Mouse (Mus musculus) Patski (cell line): ENCODE results near the gene E130308A19Rik. TPM values are rescaled to one million over a fixed set of nuclear protein-coding genes. Genes with fewer than 3 reads are reported as not detected.

Experiments
- ATAC-seq: fragments of 100-300 bp; one replicate; pipeline ENCODE4 v1.8.0; 2021
- CTCF ChIA-PET: fragments of 350-600 bp; sonication (Branson Sonifier 250); formaldehyde crosslinking; loops from one replicate; lab custom pipeline; 2022; ENCODE audit warnings: inconsistent platforms; lab: Charles Lee
- POLR2A ChIA-PET: fragments of 350-600 bp; sonication (Branson Sonifier 250); formaldehyde crosslinking; loops from one replicate; lab custom pipeline; 2022; ENCODE audit warnings: antibody characterized with exemption, inconsistent platforms; lab: Charles Lee
- DNase-seq: peaks from one replicate; pipeline ENCODE4 v3.0.0-alpha.2; 2011; ENCODE audit warnings: low read depth, low spot score
- H3K27me3 ChIP-seq: fragments of 371-371 bp; one replicate; pipeline ENCODE4 v1.5.1; 2021
- CTCF ChIP-seq: fragments of 100-300 bp; IDR thresholded peaks from one replicate; pipeline ENCODE4 v1.5.1; 2021
- in situ Hi-C: fragments of 300-500 bp; cut with MboI; formaldehyde crosslinking; loops from 3 replicates; pipeline ENCODE4 v1.11.1; 2018; ENCODE audit warnings: low pct_unique_long_range_greater_than_20kb, mixed read lengths
- polyA plus RNA-seq: library from polyadenylated mRNA; unstranded; gene quantifications from one replicate; pipeline ENCODE4 v1.2.3, GENCODE M21; 2021

E130308A19Rik gene
- 8.4 TPM for polyA plus RNA-seq

- CTCF ChIA-PET = interaction anchor here (1.1 to 2.2 kb wide), 4 partner anchors 11 to 135 kb away, joined by 3 to 8 read pairs (median 4); no protein-coding TSS in a partner anchor
- H3K27me3 ChIP-seq = no peaks in the 10 kb centered on the region
- POLR2A ChIA-PET = interaction anchor here (0.7 to 1.8 kb wide), 2 partner anchors 110 to 131 kb away, joined by 3 to 6 read pairs; no protein-coding TSS in a partner anchor
- DNase-seq (no peak), ATAC-seq (peak; percentile 83)
- in situ Hi-C loops = no loop called here
- TF ChIP-seq CTCF = no peak
These were observed at the start of gene E130308A19Rik for GRCm38 (mm10) chr4:59625998-59626910. TSS of gene E130308A19Rik (plus strand) at chr4:59626211.

- POLR2A ChIA-PET = no interaction called here
- ATAC-seq (peak; percentile 22), DNase-seq (no peak)
- in situ Hi-C loops = no loop called here
- no peak for TF ChIP-seq CTCF
- CTCF ChIA-PET = interaction anchor here (1.4 to 1.7 kb wide), 2 partner anchors 34 to 199 kb away, joined by 3 to 4 read pairs; no protein-coding TSS in a partner anchor
- H3K27me3 ChIP-seq = no peaks in the 10 kb centered on the region
These were observed 45.3 kb upstream of the E130308A19Rik start for GRCm38 (mm10) chr4:59580495-59581281.

- ChIA-PET CTCF (interaction anchor here (0.7 to 1.7 kb wide), 3 partner anchors 33 to 200 kb away, joined by 3 to 4 read pairs (median 3); no protein-coding TSS in a partner anchor), POLR2A (no interaction called here)
- no peaks in the 10 kb centered on the region for H3K27me3 ChIP-seq
- no peak for TF ChIP-seq CTCF
- in situ Hi-C loops = no loop called here
- DNase-seq (peak; percentile 81), ATAC-seq (peak; percentile 87)
These were observed 44.5 kb upstream of the E130308A19Rik start, which contains the start of gene Hsdl2 for GRCm38 (mm10) chr4:59581314-59582185. TSS of gene Hsdl2 (plus strand) at chr4:59581563.

- ChIA-PET CTCF (interaction anchor here (0.7 to 1.0 kb wide), 2 partner anchors 44 to 201 kb away, joined by 3 read pairs; partner anchors contain the start of gene E130308A19Rik), POLR2A (no interaction called here)
- no peaks in the 10 kb centered on the region for H3K27me3 ChIP-seq
- no peak for TF ChIP-seq CTCF
- no peak for ATAC-seq
- DNase-seq = no peak
- in situ Hi-C loops = no loop called here
These were observed 43.8 kb upstream of the E130308A19Rik start for GRCm38 (mm10) chr4:59582186-59582585.

- CTCF ChIA-PET = no interaction called here
- no peaks in the 10 kb centered on the region for H3K27me3 ChIP-seq
- no peak for TF ChIP-seq CTCF
- in situ Hi-C loops = no loop called here
- DNase-seq (no peak), ATAC-seq (no peak)
- POLR2A ChIA-PET = no interaction called here
These were observed 40.9 kb upstream of the E130308A19Rik start for GRCm38 (mm10) chr4:59585097-59585496.

GRCm38 (mm10) chr4:59587215-59587871, 38.7 kb upstream of the E130308A19Rik start:
- in situ Hi-C loops = no loop called here
- ATAC-seq (no peak), DNase-seq (no peak)
- no peak for TF ChIP-seq CTCF
- H3K27me3 ChIP-seq = no peaks in the 10 kb centered on the region
- ChIA-PET POLR2A (interaction anchor here (0.6 kb wide), 1 partner anchor 202 kb away, joined by 3 read pairs; no protein-coding TSS in a partner anchor), CTCF (interaction anchor here (0.9 to 1.5 kb wide), 2 partner anchors 24 to 27 kb away, joined by 3 read pairs; no protein-coding TSS in a partner anchor)

GRCm38 (mm10) chr4:59587872-59588226, 38.2 kb upstream of the E130308A19Rik start:
- DNase-seq (no peak), ATAC-seq (no peak)
- in situ Hi-C loops = no loop called here
- ChIA-PET CTCF (interaction anchor here (0.9 to 1.5 kb wide), 2 partner anchors 24 to 27 kb away, joined by 3 read pairs; no protein-coding TSS in a partner anchor), POLR2A (interaction anchor here (0.6 kb wide), 1 partner anchor 201 kb away, joined by 3 read pairs; no protein-coding TSS in a partner anchor)
- H3K27me3 ChIP-seq = no peaks in the 10 kb centered on the region
- no peak for TF ChIP-seq CTCF

- ATAC-seq (no peak), DNase-seq (no peak)
- ChIA-PET POLR2A (interaction anchor here (0.5 kb wide), 1 partner anchor 182 kb away, joined by 3 read pairs; no protein-coding TSS in a partner anchor), CTCF (no interaction called here)
- TF ChIP-seq CTCF = no peak
- no peaks in the 10 kb centered on the region for H3K27me3 ChIP-seq
- in situ Hi-C loops = no loop called here
These were observed 31.4 kb upstream of the E130308A19Rik start for GRCm38 (mm10) chr4:59594614-59595013.

- POLR2A ChIA-PET = no interaction called here
- CTCF ChIA-PET = interaction anchor here (1.3 kb wide), 1 partner anchor 215 kb away, joined by 3 read pairs; no protein-coding TSS in a partner anchor
- in situ Hi-C loops = no loop called here
- ATAC-seq = no peak
- no peaks in the 10 kb centered on the region for H3K27me3 ChIP-seq
- TF ChIP-seq CTCF = no peak
- no peak for DNase-seq
These were observed 29.5 kb upstream of the E130308A19Rik start for GRCm38 (mm10) chr4:59596556-59596955.
